Mouse (Mus musculus): Measurements from ENCODE around the gene Tnrc6b. TPM values are rescaled to one million over a fixed set of nuclear protein-coding genes. Genes with fewer than 3 reads are reported as not detected.
"Not testable (repeated sequence)": the region's sequence is repeated elsewhere in the genome, so short reads cannot be mapped to it uniquely, and the experiment has no call there.

The Tnrc6b gene
- polyA plus RNA-seq, 1 experiment from 2014 or later = 10.1 TPM

DNA sequence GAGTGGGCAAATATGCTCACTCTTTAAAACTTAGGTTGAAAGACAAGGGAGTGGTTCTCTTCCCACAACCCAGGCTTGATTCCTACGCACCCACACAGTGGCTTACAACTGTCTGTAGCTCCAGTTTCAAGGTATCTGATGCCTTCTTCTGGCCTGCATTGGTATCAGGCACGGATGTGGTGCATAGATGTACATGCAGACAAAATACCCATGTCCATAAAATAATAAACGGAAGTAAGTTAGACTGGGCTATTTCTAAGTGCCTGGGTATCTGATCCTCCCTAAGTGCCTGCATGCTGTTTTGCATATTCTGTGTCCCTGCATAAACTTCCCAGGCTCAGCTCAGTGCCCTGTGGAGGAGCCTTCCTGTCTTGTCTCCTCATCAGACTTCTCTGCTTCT, 20.4 kb downstream of the Tnrc6b start:
- no peaks in the 10 kb centered on the region for H3K4me1 ChIP-seq (ENCODE audit: insufficient read depth, low read depth, low read length)
- DNase-seq (ENCODE audit: low spot score) = no peak
- H3K4me2 ChIP-seq (replicated peaks; ENCODE audit: low read depth, low read length) = no peak overlapping the region
- no peaks in the 10 kb centered on the region for H3K36me3 ChIP-seq (ENCODE audit: insufficient read depth, low read length)
- ATAC-seq = no peak
- no peak overlapping the region for H3K27ac ChIP-seq (ENCODE audit: low read length)
- 87% methylated on average over 3 of the region's 3 CpGs for WGBS
- H3K9ac ChIP-seq (replicated peaks; ENCODE audit: low read depth) = no peak overlapping the region
- H3K9me3 ChIP-seq (ENCODE audit: low read length) = no peaks in the 10 kb centered on the region
- no peaks in the 10 kb centered on the region for H3K27me3 ChIP-seq (replicated peaks; ENCODE audit: insufficient read depth, low read length)
- H3K4me3 ChIP-seq (ENCODE audit: low read depth, low read length) = no peak overlapping the region
- TF ChIP-seq CTCF (IDR thresholded peaks at IDR 0.05) = no peak
- no peak for TF ChIP-seq EP300 (IDR thresholded peaks at IDR 0.05)

DNA sequence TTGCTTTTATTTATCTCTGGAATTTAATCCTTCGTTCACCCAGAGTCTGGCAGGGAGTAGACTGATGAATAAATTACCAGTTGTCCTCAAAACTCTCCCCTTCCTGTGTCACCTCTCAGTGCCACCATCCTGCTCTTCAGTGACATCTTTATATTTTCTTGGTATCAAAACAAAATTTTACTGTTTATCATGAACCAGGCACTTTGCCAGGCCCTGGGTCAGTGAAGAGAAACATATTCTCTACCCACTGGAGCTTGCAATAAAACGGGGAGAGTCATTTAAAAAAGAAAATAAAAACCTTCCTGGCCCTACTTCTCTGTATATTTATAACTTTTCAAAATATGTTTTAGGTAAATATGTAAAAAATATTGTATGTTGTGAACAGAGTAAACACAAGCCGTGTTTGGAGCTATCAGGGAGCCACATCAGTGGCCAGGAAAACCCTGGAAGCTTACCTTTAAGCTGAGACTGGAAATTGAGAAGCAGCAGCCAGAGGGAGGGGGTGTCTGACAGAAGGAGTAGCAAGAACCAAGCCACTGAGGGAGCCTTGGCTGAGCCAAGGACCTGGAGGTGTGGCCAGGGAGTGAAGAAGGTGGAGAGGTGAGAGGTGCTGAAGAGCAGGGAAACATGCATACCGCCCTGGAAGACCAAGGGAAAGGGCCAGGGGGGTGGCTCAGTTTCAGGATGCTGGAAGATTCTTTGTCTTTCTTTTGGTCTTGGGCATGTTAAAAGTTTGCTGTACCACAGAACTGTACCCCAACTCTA, 21.3 kb downstream of the Tnrc6b start:
- no peak overlapping the region for H3K9ac ChIP-seq (replicated peaks; ENCODE audit: low read depth)
- no peaks in the 10 kb centered on the region for H3K36me3 ChIP-seq (ENCODE audit: insufficient read depth, low read length)
- no peak overlapping the region for H3K27ac ChIP-seq (ENCODE audit: low read length)
- no peaks in the 10 kb centered on the region for H3K9me3 ChIP-seq (ENCODE audit: low read length)
- peak; percentile 29 for DNase-seq (ENCODE audit: low spot score)
- ATAC-seq = no peak
- H3K4me2 ChIP-seq (replicated peaks; ENCODE audit: low read depth, low read length) = no peak overlapping the region
- TF ChIP-seq CTCF (IDR thresholded peaks at IDR 0.05) = no peak
- TF ChIP-seq EP300 (IDR thresholded peaks at IDR 0.05) = no peak
- H3K4me3 ChIP-seq (ENCODE audit: low read depth, low read length) = no peak overlapping the region
- no peaks in the 10 kb centered on the region for H3K27me3 ChIP-seq (replicated peaks; ENCODE audit: insufficient read depth, low read length)
- H3K4me1 ChIP-seq (ENCODE audit: insufficient read depth, low read depth, low read length) = no peaks in the 10 kb centered on the region
- WGBS = 30% methylated on average over 4 of the region's 4 CpGs

DNA sequence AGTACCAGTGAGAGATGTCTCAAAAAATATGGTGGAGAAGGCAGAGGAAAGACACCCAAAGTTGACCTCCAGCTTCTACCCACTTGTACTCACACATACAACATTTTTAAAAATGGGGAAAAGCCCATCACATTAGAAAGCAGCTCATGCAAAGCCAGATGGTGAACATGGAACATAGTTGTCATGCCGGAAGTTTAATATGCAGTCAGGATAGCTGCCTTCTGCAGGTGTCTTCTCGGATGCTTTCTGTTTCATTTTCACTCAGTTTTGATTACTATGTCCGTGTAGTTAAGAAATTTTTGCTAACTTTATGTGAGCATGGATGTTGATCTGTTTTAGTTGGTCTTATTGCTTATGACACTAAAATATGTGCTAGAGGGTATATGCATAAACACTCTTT, 24.2 kb downstream of the Tnrc6b start:
- ATAC-seq (no peak), DNase-seq (ENCODE audit: low spot score) (no peak)
- H3K4me1 ChIP-seq (ENCODE audit: insufficient read depth, low read depth, low read length) = no peaks in the 10 kb centered on the region
- no peak overlapping the region for H3K4me2 ChIP-seq (replicated peaks; ENCODE audit: low read depth, low read length)
- H3K9me3 ChIP-seq (ENCODE audit: low read length) = no peaks in the 10 kb centered on the region
- H3K9ac ChIP-seq (replicated peaks; ENCODE audit: low read depth) = no peak overlapping the region
- no peak overlapping the region for H3K4me3 ChIP-seq (ENCODE audit: low read depth, low read length)
- no peaks in the 10 kb centered on the region for H3K36me3 ChIP-seq (ENCODE audit: insufficient read depth, low read length)
- WGBS = 82% methylated on average over 3 of the region's 3 CpGs
- H3K27me3 ChIP-seq (replicated peaks; ENCODE audit: insufficient read depth, low read length) = no peaks in the 10 kb centered on the region
- TF ChIP-seq CTCF (IDR thresholded peaks at IDR 0.05) = no peak
- no peak for TF ChIP-seq EP300 (IDR thresholded peaks at IDR 0.05)
- H3K27ac ChIP-seq (ENCODE audit: low read length) = no peak overlapping the region

DNA sequence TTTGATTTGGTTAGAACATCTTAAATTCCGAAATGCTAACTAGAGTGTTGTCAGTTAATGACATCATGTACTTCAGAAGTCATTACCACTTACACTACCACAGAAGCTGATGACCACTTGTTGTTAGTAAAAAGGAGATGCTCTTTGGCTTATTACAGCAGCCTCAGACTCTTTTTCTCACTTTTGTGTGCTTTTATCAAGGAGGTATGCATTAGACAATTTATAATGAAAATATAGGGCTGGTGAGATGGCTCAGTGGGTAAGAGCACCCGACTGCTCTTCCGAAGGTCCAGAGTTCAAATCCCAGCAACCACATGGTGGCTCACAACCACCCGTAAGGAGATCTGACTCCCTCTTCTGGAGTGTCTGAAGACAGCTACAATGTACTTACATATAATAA, 24.6 kb downstream of the Tnrc6b start:
- H3K4me1 ChIP-seq (ENCODE audit: insufficient read depth, low read depth, low read length); H3K4me2 ChIP-seq (replicated peaks; ENCODE audit: low read depth, low read length); H3K27ac ChIP-seq (ENCODE audit: low read length); DNase-seq (ENCODE audit: low spot score); H3K9me3 ChIP-seq (ENCODE audit: low read length); H3K27me3 ChIP-seq (replicated peaks; ENCODE audit: insufficient read depth, low read length); H3K9ac ChIP-seq (replicated peaks; ENCODE audit: low read depth); ATAC-seq; H3K36me3 ChIP-seq (ENCODE audit: insufficient read depth, low read length); H3K4me3 ChIP-seq (ENCODE audit: low read depth, low read length): not testable (repeated sequence)
- 81% methylated on average over 3 of the region's 4 CpGs for WGBS

DNA sequence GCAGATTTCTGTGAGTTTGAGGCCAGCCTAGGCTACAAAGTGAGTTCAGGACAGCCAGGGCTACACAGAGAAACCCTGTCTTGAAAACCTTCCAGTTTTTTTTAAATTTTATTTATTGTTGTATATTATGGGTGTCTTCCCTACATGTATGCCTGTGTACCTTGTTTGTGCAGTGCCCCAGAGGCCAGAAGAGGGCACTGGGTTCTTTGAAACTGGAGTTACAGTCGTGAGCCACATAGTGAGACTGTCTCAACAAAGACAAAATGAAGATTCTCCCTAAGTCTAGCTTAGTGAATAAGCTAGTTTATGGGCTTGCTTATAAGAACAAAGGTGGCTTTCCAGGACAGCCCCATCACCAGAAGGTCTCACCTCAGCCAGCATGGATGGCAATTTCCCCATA, 25.4 kb downstream of the Tnrc6b start:
- Histone ChIP-seq H3K4me2 (replicated peaks; ENCODE audit: low read depth, low read length) (no peak overlapping the region), H3K9ac (replicated peaks; ENCODE audit: low read depth) (no peak overlapping the region), H3K9me3 (ENCODE audit: low read length) (no peaks in the 10 kb centered on the region), H3K36me3 (ENCODE audit: insufficient read depth, low read length) (no peaks in the 10 kb centered on the region), H3K27ac (ENCODE audit: low read length) (no peak overlapping the region), H3K4me1 (ENCODE audit: insufficient read depth, low read depth, low read length) (no peaks in the 10 kb centered on the region), H3K4me3 (ENCODE audit: low read depth, low read length) (no peak overlapping the region), H3K27me3 (replicated peaks; ENCODE audit: insufficient read depth, low read length) (no peaks in the 10 kb centered on the region)
- 46% methylated on average over 1 of the region's 1 CpGs for WGBS
- TF ChIP-seq CTCF (IDR thresholded peaks at IDR 0.05) (peak; percentile 31), EP300 (IDR thresholded peaks at IDR 0.05) (no peak)
- no peak for DNase-seq (ENCODE audit: low spot score)
- ATAC-seq = no peak

DNA sequence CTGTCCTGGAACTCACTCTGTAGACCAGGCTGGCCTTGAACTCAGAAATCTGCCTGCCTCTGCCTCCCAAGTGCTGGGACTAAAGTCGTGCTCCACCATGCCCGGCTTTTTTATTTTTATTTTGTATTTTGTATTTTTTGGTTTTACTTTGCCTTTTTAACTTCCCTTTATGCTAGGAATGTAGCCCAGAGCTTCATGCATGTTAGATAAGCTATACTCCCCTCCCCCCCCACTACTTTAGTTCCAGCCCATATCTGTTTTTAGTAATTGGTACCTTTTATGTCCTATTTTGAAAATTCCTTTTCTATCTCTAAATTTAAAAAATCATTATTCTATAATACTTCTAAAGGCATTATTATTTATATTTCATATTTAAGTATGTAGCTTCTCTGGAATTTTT, 27.1 kb downstream of the Tnrc6b start:
- WGBS = 94% methylated on average over 2 of the region's 2 CpGs
- TF ChIP-seq CTCF (IDR thresholded peaks at IDR 0.05) (no peak), EP300 (IDR thresholded peaks at IDR 0.05) (no peak)
- no peak overlapping the region for H3K27ac ChIP-seq (ENCODE audit: low read length)
- H3K9me3 ChIP-seq (ENCODE audit: low read length) = no peaks in the 10 kb centered on the region
- H3K36me3 ChIP-seq (ENCODE audit: insufficient read depth, low read length) = no peaks in the 10 kb centered on the region
- H3K4me3 ChIP-seq (ENCODE audit: low read depth, low read length) = no peak overlapping the region
- no peak for DNase-seq (ENCODE audit: low spot score)
- H3K9ac ChIP-seq (replicated peaks; ENCODE audit: low read depth) = no peak overlapping the region
- H3K4me1 ChIP-seq (ENCODE audit: insufficient read depth, low read depth, low read length) = no peaks in the 10 kb centered on the region
- H3K4me2 ChIP-seq (replicated peaks; ENCODE audit: low read depth, low read length) = no peak overlapping the region
- H3K27me3 ChIP-seq (replicated peaks; ENCODE audit: insufficient read depth, low read length) = no peaks in the 10 kb centered on the region
- ATAC-seq = no peak

DNA sequence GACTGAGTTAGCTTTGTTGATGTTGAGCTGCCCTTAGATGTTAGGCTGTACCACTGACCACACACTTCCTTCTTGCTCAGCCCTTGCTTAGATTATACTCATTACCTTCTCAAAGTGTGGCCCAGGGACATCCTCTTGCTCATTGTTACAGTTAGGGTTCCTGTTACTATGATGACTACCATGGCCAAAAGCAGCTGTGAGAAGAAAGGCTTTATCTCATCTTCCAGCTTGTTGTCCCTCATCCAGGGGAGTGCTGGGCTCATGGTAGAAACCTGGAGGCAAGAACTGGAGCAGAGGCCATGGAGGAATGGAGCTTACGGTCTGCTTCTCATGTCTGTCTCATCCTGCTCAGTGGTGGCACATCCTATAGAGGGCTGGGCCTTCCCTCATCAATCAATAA, 28.9 kb downstream of the Tnrc6b start:
- 90% methylated on average over 1 of the region's 1 CpGs for WGBS
- Histone ChIP-seq H3K4me1 (ENCODE audit: insufficient read depth, low read depth, low read length) (no peaks in the 10 kb centered on the region), H3K27ac (ENCODE audit: low read length) (no peak overlapping the region), H3K9me3 (ENCODE audit: low read length) (no peaks in the 10 kb centered on the region), H3K36me3 (ENCODE audit: insufficient read depth, low read length) (no peaks in the 10 kb centered on the region), H3K4me2 (replicated peaks; ENCODE audit: low read depth, low read length) (no peak overlapping the region), H3K27me3 (replicated peaks; ENCODE audit: insufficient read depth, low read length) (no peaks in the 10 kb centered on the region), H3K9ac (replicated peaks; ENCODE audit: low read depth) (no peak overlapping the region), H3K4me3 (ENCODE audit: low read depth, low read length) (no peak overlapping the region)
- ATAC-seq (no peak), DNase-seq (ENCODE audit: low spot score) (no peak)
- TF ChIP-seq CTCF (IDR thresholded peaks at IDR 0.05) (no peak), EP300 (IDR thresholded peaks at IDR 0.05) (no peak)

Data from lung, postnatal 0 days (tissue).